Mouse (Mus musculus): ENCODE results near the gene Bmp2k. TPM values are rescaled to one million over a fixed set of nuclear protein-coding genes. Genes with fewer than 3 reads are reported as not detected.

Bmp2k gene
- total RNA-seq, 2 experiments from 2014 or later = 13.7 to 14.3 TPM

GRCm38 (mm10) chr5:97048905-97049304 lies 51.4 kb downstream of the Bmp2k start:
- no peak for DNase-seq (ENCODE audit: low spot score in 2 of 2)

- DNase-seq (ENCODE audit: low spot score in 2 of 2) = no peak
Measured at GRCm38 (mm10) chr5:97054166-97054565, 56.7 kb downstream of the Bmp2k start.

GRCm38 (mm10) chr5:97054801-97055200 lies 57.3 kb downstream of the Bmp2k start:
- no peak for DNase-seq (ENCODE audit: low spot score in 2 of 2)

GRCm38 (mm10) chr5:97055511-97056068 lies 58.1 kb downstream of the Bmp2k start:
- peak in 1 of 2 experiments; percentile 82 for DNase-seq (ENCODE audit: low spot score in 2 of 2)

GRCm38 (mm10) chr5:97056359-97056758 lies 58.9 kb downstream of the Bmp2k start:
- DNase-seq (ENCODE audit: low spot score in 2 of 2) = no peak

GRCm38 (mm10) chr5:97056791-97057450 lies 59.4 kb downstream of the Bmp2k start:
- DNase-seq (ENCODE audit: low spot score in 2 of 2) = no peak

GRCm38 (mm10) chr5:97060864-97061263 lies 63.4 kb downstream of the Bmp2k start:
- DNase-seq (ENCODE audit: low spot score in 2 of 2) = no peak

GRCm38 (mm10) chr5:97062041-97062440 lies 64.6 kb downstream of the Bmp2k start:
- no peak for DNase-seq (ENCODE audit: low spot score in 2 of 2)

GRCm38 (mm10) chr5:97065746-97066145 lies 68.3 kb downstream of the Bmp2k start:
- no peak for DNase-seq (ENCODE audit: low spot score in 2 of 2)

- DNase-seq (ENCODE audit: low spot score in 2 of 2) = no peak
Measured at GRCm38 (mm10) chr5:97075476-97076151, 78.1 kb downstream of the Bmp2k start.

GRCm38 (mm10) chr5:97076167-97076566 lies 78.7 kb downstream of the Bmp2k start:
- DNase-seq (ENCODE audit: low spot score in 2 of 2) = no peak

GRCm38 (mm10) chr5:97077676-97078075 lies 80.2 kb downstream of the Bmp2k start:
- DNase-seq (ENCODE audit: low spot score in 2 of 2) = no peak

- no peak for DNase-seq (ENCODE audit: low spot score in 2 of 2)
Measured at GRCm38 (mm10) chr5:97078641-97079040, 81.2 kb downstream of the Bmp2k start.

- DNase-seq (ENCODE audit: low spot score in 2 of 2) = peak in 1 of 2 experiments; percentile 52
Measured at GRCm38 (mm10) chr5:97081481-97081880, 84.0 kb downstream of the Bmp2k start.

- DNase-seq (ENCODE audit: low spot score in 2 of 2) = no peak
Measured at GRCm38 (mm10) chr5:97083701-97084100, 86.2 kb downstream of the Bmp2k start.

- DNase-seq (ENCODE audit: low spot score in 2 of 2) = no peak
Measured at GRCm38 (mm10) chr5:97084541-97084940, 87.1 kb downstream of the Bmp2k start.

- no peak for DNase-seq (ENCODE audit: low spot score in 2 of 2)
Measured at GRCm38 (mm10) chr5:97085071-97085470, 87.6 kb downstream of the Bmp2k start.

- DNase-seq (ENCODE audit: low spot score in 2 of 2) = no peak
Measured at GRCm38 (mm10) chr5:97087030-97087630, 89.6 kb downstream of the Bmp2k start.

GRCm38 (mm10) chr5:97087746-97088145 lies 90.3 kb downstream of the Bmp2k start:
- no peak for DNase-seq (ENCODE audit: low spot score in 2 of 2)

- no peak for DNase-seq (ENCODE audit: low spot score in 2 of 2)
Measured at GRCm38 (mm10) chr5:97088231-97088630, 90.7 kb downstream of the Bmp2k start.

GRCm38 (mm10) chr5:97089426-97089825 lies 91.9 kb downstream of the Bmp2k start:
- DNase-seq (ENCODE audit: low spot score in 2 of 2) = no peak
